10 mouse cellular contexts compared by ENCODE assay signal in the genomic region with DNA sequence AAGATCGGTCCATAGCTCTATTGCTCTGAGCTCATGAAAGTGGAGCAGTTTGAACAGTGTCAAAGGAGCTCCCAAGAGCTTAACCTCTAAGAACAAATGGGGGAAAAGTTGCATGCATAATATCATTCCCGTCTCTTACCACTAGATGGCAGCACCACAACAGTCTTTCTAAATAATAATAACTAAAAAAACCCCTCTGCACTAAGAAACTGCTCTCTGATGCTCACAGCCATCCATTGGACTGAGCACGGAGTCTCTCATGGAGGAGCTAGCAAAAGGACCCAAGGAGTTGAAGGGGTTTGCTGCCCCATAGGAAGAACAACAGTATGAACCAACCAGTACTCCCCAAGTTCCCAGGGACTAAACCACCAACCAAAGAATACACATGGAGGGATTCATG. TPM values are rescaled to one million over a fixed set of nuclear protein-coding genes. Genes with fewer than 3 reads are reported as not detected.
DNase-seq lines count a peak whose midpoint lies in the region; ATAC-seq lines count a peak whose summit lies in the region.
"Had no signal": no experiment of that assay in that cellular context is flagged by ENCODE, and none has a peak within 500 bp of the region (broad histone marks: within the 10 kb centered on the region; RNA-seq: fewer than 3 reads in every experiment).

No protein-coding gene starts in this region.

- H3K27ac ChIP-seq in intestine, embryonic 14.5 days (ENCODE audit: low read depth), result no peak overlapping the region
- H3K27ac ChIP-seq: embryonic facial prominence, embryonic 15.5 days had no signal

- peak; percentile 54 for ATAC-seq in CD4-positive, CD25-positive, alpha-beta regulatory T cell, adult 4 months
- ATAC-seq in intestine, embryonic 14.5 days (replicated peaks; ENCODE audit: low FRiP score, low TSS enrichment, low read depth), result no peak

- no peaks in the 10 kb centered on the region for H3K36me3 ChIP-seq in intestine, embryonic 14.5 days (ENCODE audit: control insufficient read depth, insufficient read depth, low read length)
- H3K36me3 ChIP-seq: embryonic facial prominence, embryonic 15.5 days had no signal

- H3K4me3 ChIP-seq in intestine, embryonic 14.5 days (ENCODE audit: low read depth, low read length), result no peak overlapping the region
- H3K4me3 ChIP-seq: embryonic facial prominence, embryonic 15.5 days had no signal

- H3K9ac ChIP-seq in intestine, embryonic 14.5 days (ENCODE audit: low read length), result no peak overlapping the region
- H3K9ac ChIP-seq: embryonic facial prominence, embryonic 15.5 days had no signal

- H3K27me3 ChIP-seq in intestine, embryonic 14.5 days (replicated peaks; ENCODE audit: control insufficient read depth, insufficient read depth, low read length), result no peaks in the 10 kb centered on the region
- H3K27me3 ChIP-seq: embryonic facial prominence, embryonic 15.5 days had no signal

- intact Hi-C loops in left cerebral cortex, postnatal 36 days (cut with DNase I), result loop anchor here (5.0 to 10.0 kb wide), 2 partner anchors 122 to 650 kb away; no protein-coding TSS in a partner anchor

- DNase-seq in kidney, adult 18-20 months, result peak; percentile 10
- DNase-seq in kidney, adult 11 months, result no peak
- DNase-seq in NIH3T3 (ENCODE audit: low read depth), result peak; percentile 77
- DNase-seq in intestine, embryonic 14.5 days (ENCODE audit: low spot score), result peak; percentile 61
- DNase-seq in yolk sac, embryonic 10.5 days (ENCODE audit: low spot score), result peak; percentile 8
- DNase-seq in left cerebral cortex, postnatal 36 days (ENCODE audit: low spot score in 2 of 2), result no peak
- DNase-seq in right cerebral cortex, adult 18-20 months, result no peak

- WGBS in intestine, embryonic 14.5 days, result 38% methylated on average over 3 of the region's 3 CpGs

- H3K9me3 ChIP-seq in intestine, embryonic 14.5 days (ENCODE audit: control insufficient read depth, low read length), result no peaks in the 10 kb centered on the region
- H3K9me3 ChIP-seq: embryonic facial prominence, embryonic 15.5 days had no signal

- H3K4me2 ChIP-seq in intestine, embryonic 14.5 days (ENCODE audit: low read length), result no peak overlapping the region
- H3K4me2 ChIP-seq: embryonic facial prominence, embryonic 15.5 days had no signal

- H3K4me1 ChIP-seq in intestine, embryonic 14.5 days (replicated peaks; ENCODE audit: control insufficient read depth, insufficient read depth, low read length), result no peaks in the 10 kb centered on the region
- H3K4me1 ChIP-seq: embryonic facial prominence, embryonic 15.5 days had no signal

RNA-seq across cellular contexts. Expression of a gene that starts 4.1 kb away (rescaled TPM):
- polyA plus RNA-seq in CD4-positive, CD25-positive, alpha-beta regulatory T cell, adult 4 months (2017; shearing (Covaris generic)), result not detected
- not detected in 2 replicates for polyA plus RNA-seq in intestine, embryonic 14.5 days (2014; fragmentation: Nextera tagmentation; extraction: Ambion mirVana)
- not detected for total RNA-seq in left cerebral cortex, postnatal 36 days (2021)
- polyA plus RNA-seq: liver, embryonic 16.5 days had no signal

RNA-seq across cellular contexts. Expression of a gene that starts 5.7 kb away (rescaled TPM):
- not detected for polyA plus RNA-seq in CD4-positive, CD25-positive, alpha-beta regulatory T cell, adult 4 months (2017; shearing (Covaris generic))
- not detected in 2 replicates for polyA plus RNA-seq in intestine, embryonic 14.5 days (2014; fragmentation: Nextera tagmentation; extraction: Ambion mirVana)
- total RNA-seq in left cerebral cortex, postnatal 36 days (2021), result not detected
- polyA plus RNA-seq: liver, embryonic 16.5 days had no signal

RNA-seq across cellular contexts. Expression of a gene that starts 20.1 kb away (rescaled TPM):
- not detected for polyA plus RNA-seq in CD4-positive, CD25-positive, alpha-beta regulatory T cell, adult 4 months (2017; shearing (Covaris generic))
- not detected in 2 replicates for polyA plus RNA-seq in intestine, embryonic 14.5 days (2014; fragmentation: Nextera tagmentation; extraction: Ambion mirVana)
- total RNA-seq in left cerebral cortex, postnatal 36 days (2021), result not detected
- polyA plus RNA-seq: liver, embryonic 16.5 days had no signal

RNA-seq across cellular contexts. Expression of a gene that starts 22.6 kb away (rescaled TPM):
- not detected for polyA plus RNA-seq in CD4-positive, CD25-positive, alpha-beta regulatory T cell, adult 4 months (2017; shearing (Covaris generic))
- not detected in 2 replicates for polyA plus RNA-seq in intestine, embryonic 14.5 days (2014; fragmentation: Nextera tagmentation; extraction: Ambion mirVana)
- not detected for total RNA-seq in left cerebral cortex, postnatal 36 days (2021)
- polyA plus RNA-seq: liver, embryonic 16.5 days had no signal

RNA-seq across cellular contexts. Expression of a gene that starts 26.6 kb away (rescaled TPM):
- polyA plus RNA-seq in CD4-positive, CD25-positive, alpha-beta regulatory T cell, adult 4 months (2017; shearing (Covaris generic)), result not detected
- polyA plus RNA-seq in intestine, embryonic 14.5 days (2014; fragmentation: Nextera tagmentation; extraction: Ambion mirVana), result 0.34 and 0.49 TPM in 2 replicates
- 1 to 10 TPM; 2.2 to 2.8 TPM for total RNA-seq in left cerebral cortex, postnatal 36 days (2021)

Comparison
In these comparisons a context has a peak if more than half of its experiments do, and no peak if none do; other contexts are left out.
1. DNase-seq: peak in kidney, adult 18-20 months (single experiment), NIH3T3 (single experiment), intestine, embryonic 14.5 days (single experiment) and yolk sac, embryonic 10.5 days (single experiment); none in kidney, adult 11 months (single experiment), left cerebral cortex, postnatal 36 days (0 of 2) and right cerebral cortex, adult 18-20 months (single experiment).